Mouse (Mus musculus) adrenal gland, postnatal 36 days (tissue): ENCODE data around the gene Hspa1a. TPM values are rescaled to one million over a fixed set of nuclear protein-coding genes. Genes with fewer than 3 reads are reported as not detected.
"Not testable (repeated sequence)": the region's sequence is repeated elsewhere in the genome, so short reads cannot be mapped to it uniquely, and the experiment has no call there.

ENCODE experiments used
- DNase-seq, 2 experiments: peaks; one replicate each; pipeline ENCODE4 v3.0.0; 2021; ENCODE audit warnings: mixed read lengths in 1 of 2
- total RNA-seq, 2 experiments: library from RNA; stranded (reverse); gene quantifications; 2 replicates each; pipeline ENCODE4 v1.2.3; 2021

Hspa1a gene
- total RNA-seq, 2 experiments from 2014 or later = 36.0 to 86.1 TPM

- DNase-seq = no peak
These were observed 29.6 kb upstream of the Hspa1a start for GRCm38 (mm10) chr17:35001452-35002152.

GRCm38 (mm10) chr17:35000717-35001451 is 28.9 kb upstream of the Hspa1a start, which contains the start of gene Vars:
Gene Vars (plus strand): TSS chr17:35000987.
- peak; percentile 91 to 93 for DNase-seq

DNA sequence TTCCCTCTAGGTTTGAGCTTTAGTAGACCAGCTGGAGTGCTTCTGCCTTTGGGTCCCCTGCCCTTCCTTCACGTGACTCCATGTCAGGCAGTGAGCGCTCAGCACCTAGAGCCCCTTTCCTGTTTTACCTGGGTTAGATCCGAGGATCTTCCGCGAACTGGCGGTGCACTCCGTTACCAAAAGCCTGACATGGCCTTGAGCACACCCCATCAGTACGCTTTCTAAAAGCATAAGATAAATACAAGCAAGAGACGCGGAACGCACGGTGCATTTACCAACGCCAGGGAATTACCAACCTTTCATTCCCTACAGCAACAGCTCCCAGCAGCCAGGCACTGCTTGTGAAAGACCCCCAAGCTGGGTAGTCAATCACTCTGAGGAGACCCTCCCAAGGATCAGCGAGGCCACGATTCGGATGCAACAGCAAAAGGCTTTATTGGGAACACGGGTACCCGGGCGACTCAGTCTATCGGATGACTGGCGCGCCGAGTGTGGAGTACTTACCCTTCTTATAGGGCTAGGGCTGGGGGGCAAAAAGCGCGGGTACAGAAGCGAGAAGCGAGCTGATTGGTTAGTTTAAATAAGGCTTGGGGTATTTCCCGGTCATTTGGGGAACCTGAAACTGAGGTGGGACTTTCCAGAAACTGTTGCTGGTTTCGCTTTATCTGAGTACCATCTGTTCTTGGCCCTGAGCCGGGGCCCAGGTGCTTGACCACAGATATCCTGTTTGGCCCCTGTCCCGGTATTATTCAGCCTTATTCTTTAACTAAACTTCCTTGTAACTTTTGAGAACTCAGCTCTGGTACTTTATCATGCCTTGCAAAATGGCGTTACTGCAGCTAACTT is 28.1 kb upstream of the Hspa1a start:
- not testable (repeated sequence) for DNase-seq

- DNase-seq = no peak
These were observed 26.8 kb upstream of the Hspa1a start for GRCm38 (mm10) chr17:34998526-34999430.

DNA sequence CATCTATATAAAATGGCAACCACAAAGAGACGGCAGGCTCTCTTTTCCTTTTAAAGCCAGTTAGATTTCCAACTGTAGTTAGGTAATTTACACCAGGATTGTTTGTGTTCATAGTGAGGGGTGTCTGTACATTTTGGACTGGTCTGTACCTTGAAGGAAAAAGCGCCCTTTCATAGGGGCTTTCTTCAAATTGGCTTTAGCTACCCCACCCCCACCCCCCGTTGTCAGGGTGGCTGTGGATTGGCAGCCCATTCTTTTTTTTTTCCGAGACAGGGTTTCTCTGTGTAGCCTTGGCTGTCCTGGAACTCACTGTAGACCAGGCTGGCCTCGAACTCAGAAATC is 25.2 kb upstream of the Hspa1a start:
- no peak for DNase-seq

DNA sequence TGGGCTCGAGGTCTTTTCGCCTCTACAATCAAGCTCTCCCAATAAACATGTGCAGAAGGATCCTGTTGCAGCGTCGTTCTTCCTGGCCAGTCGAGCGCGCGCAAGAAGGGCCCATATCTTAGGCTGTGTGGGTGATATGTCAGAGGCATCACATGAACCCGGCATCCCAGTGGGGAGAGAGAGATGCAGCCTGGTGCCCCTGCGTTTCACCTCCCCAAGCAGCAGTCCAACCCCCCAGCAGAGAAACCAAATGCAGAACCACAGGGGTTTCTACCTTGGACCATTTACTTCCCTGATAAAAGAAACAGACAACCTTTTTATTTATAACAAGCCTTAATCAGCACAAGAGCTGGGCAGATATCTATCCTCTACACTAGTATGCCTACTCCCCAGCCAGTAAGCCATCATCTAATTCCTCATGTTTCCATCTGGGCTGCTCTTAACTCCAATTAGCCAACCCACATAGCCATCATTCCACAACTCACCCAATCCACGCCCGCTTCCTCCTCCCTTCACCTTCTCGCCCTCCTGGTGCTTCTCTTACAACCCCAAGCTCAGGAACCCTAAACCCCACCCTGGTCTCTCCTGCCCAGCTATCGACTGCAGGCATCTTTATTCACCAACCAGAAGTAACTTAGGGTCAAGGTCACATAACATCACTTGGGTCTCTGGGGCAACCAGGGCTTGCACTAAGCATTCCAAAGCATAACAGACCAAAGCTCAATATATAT is 24.6 kb upstream of the Hspa1a start:
- no peak for DNase-seq

DNA sequence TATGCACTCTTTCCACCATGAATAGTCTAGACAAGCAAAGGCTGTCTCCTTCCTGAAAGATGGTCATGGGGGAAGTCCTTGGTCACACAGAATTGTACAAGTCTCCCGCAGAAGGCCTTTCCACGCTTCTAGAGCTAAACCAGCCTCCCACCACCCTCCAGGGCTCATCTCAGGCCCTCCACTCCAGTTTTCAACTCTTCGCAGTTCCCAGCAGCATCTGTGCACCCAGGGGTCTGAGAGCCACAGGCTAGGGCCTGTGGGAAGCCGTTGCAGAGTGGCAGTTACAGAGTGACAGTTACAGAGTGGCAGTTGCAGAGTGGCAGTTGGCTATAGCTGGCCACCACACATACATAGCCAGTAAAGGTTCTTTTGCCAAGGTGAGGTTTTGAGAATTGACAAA is 24.0 kb upstream of the Hspa1a start:
- DNase-seq = not testable (repeated sequence)

- not testable (repeated sequence) for DNase-seq
These were observed 23.2 kb upstream of the Hspa1a start for GRCm38 (mm10) chr17:34995192-34995591.

DNA sequence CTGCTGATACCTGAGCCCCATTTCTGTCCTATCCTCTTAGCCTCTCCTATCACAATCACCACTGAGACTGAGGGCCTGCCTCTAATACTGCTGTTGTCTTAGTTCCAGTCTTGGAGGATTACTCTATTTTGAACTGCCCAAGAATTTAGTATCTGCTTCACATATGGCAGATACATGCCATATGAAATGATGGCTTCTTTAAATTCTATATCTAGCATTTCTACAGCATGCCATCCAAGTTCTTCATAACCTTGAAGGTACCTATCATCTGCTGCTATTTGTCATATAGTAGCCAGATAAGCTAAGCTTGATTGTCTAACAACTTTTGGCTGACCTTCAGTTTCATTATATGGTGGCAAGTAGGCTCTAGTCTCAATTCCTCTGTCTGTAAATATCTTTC is 22.8 kb upstream of the Hspa1a start:
- no peak for DNase-seq

GRCm38 (mm10) chr17:34984218-34984617 is 12.3 kb upstream of the Hspa1a start:
- DNase-seq = no peak

DNA sequence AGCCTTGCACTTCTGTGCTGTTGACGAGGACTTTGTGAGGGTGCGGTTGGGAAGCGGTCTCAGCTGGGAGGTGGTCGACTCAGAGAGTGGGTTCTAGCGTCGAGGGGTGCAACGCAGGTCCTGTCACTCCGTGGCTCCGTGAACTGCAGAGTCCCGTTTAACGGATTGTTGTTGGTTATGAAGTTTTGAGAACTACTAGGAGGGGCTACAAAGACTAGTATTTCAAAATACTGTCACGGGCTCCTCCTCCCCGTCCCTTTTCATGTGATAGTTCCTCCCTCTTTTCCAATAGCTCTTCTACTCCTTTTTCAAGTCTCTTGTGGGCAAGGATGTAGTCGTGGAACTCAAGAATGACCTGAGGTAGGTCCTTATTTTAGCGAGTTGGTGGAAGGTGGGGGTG is 10.4 kb upstream of the Hspa1a start:
- DNase-seq = no peak

DNA sequence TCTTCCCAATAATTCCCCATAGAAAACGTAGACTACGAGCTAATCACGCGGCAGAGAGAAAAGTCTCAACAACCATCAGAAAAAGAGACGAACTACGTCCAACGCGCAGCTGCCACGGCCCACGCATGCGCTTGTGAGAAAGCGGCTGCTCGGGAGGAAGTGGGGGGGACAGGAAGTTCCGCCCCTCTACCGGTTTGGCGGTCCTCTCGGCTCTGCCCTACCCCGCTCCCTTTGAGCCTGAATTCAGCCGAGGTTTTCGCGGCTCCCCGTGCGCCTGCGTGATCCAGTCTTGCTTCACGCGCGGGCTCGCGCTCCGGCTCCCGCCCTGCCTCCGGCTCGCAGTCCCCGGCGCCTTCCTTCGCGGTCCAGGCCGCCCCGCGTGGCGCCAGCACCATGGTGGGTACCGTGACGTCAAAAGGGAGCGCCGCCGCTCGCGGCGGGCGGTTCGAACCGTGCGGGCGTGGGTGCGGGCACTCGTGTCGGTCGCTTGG is 9.8 kb upstream of the Hspa1a start, which contains the start of gene Lsm2:
Lsm2 (plus strand) TSS at position 173 of the 491 bp plus-strand sequence.
- DNase-seq = peak; percentile 93 to 95

DNA sequence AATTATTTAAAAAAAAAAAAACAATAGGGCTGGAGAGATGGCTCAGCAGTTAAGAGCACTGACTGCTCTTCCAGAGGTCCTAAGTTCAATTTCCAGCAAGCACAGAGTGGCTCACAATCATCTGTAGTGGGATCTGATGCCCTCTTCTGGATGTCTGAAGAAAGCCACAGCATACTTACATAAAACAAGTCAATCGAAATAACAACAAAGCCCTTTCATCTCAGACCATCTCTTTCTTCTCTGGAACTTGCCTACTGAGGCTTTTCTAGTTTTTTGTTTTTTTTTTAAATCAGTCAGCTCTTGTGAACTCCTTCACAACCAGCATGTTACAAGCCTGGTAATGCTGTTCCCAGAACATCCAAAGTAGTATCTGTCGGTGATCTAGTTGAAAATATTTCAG is 8.7 kb upstream of the Hspa1a start:
- DNase-seq = peak in 1 of 2 experiments; percentile 50

DNA sequence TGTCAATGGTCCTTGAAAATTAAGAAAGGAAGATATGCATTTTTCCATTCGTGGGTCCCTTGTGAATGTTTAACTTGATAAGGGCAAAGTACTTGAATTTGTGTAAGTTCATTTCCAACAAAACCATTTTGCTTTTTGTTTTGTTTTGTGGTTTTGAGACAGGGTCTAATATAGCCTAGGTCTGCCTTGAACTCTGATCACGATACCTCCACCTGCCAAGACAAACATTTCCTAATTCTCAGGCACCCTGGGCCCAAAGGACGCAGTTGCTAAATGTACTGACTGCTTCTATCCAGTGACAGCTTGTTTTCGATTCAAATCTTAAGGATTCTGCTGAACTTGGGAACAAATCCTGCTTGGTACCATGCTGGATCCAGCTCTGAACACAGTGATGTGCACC is 7.7 kb upstream of the Hspa1a start:
- DNase-seq = no peak

DNA sequence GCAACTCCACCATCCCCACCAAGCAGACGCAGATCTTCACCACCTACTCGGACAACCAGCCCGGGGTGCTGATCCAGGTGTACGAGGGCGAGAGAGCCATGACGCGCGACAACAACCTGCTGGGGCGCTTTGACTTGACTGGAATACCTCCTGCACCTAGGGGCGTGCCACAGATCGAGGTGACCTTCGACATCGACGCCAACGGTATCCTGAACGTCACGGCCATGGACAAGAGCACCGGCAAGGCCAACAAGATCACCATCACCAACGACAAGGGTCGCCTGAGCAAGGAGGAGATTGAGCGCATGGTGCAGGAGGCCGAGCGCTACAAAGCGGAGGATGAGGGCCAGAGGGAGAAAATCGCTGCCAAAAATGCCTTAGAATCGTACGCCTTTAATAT is 6.3 kb upstream of the Hspa1a start:
- no peak for DNase-seq

GRCm38 (mm10) chr17:34977000-34977399 is 5.0 kb upstream of the Hspa1a start:
- no peak for DNase-seq

DNA sequence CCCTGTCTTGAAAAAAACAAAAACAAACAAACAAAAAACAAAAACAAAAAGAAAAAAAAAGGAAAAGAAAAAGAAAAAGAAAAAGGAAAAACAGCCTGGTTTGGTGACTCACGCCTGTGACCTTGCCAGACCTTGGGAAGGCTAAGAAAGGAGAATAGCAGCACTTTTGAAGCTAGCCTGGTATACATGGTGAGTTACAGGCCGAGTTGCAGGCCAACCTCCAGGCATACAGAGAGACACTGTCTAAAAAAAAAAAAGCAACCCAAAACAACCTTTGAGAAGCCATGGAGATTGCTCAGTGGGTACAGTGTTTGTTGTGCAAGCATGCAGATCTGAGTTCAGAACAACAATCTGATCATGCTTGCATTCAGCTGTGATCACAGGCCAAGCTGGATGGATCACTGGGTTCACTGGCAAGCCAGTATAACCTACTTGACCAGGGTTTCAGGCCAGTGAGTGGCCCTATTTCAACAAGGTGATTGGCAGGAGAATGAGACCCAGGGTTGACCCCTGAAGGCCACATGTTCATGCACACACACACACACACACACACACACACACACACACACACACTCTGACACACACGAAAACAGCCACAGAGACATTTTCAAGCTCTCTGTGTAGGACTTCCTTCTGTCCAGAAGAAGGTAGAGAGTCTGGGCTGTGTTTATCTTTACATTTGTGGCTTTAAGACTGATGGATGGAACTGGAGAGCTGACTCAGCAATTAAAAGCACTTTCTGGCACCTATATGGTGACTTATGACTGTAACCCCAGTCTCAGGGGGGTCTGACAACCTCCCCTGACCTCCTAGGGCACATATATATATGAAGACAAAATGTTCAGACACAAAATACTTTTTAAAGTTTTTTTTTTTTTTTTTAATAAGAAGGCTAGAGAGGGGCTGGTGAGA is 3.9 kb upstream of the Hspa1a start:
- peak; percentile 59 to 74 for DNase-seq

DNA sequence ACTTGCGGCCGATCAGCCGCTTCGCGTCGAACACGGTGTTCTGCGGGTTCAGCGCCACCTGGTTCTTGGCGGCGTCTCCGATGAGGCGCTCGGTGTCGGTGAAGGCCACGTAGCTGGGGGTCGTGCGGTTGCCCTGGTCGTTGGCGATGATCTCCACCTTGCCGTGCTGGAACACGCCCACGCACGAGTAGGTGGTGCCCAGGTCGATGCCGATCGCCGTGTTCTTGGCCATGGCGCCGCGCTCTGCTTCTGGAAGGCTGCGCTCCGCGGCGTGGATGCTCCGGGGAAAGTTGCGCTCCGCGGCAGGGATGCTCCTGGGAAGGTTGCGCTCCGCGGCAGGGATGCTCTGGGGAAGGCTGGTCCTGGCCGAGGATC is 275 bp downstream of the Hspa1a start:
- DNase-seq = not testable (repeated sequence)

GRCm38 (mm10) chr17:34970850-34971249 is 1.1 kb downstream of the Hspa1a start:
- not testable (repeated sequence) for DNase-seq

- peak in 1 of 2 experiments; percentile 39 for DNase-seq
These were observed 2.1 kb downstream of the Hspa1a start, which contains the start of gene Gm20481 for GRCm38 (mm10) chr17:34969822-34970221. Gene Gm20481 (plus strand): TSS chr17:34969912.
